Mouse (Mus musculus) stomach, postnatal 0 days (tissue): ENCODE data around the gene Gm10295. TPM values are rescaled to one million over a fixed set of nuclear protein-coding genes. Genes with fewer than 3 reads are reported as not detected.

Source experiments
- ATAC-seq: fragments of 200-750 bp; cut with Nextera tagmentation; 2 replicates; pipeline ENCODE4 v1.8.0; 2017; ENCODE audit not compliant: low FRiP score, low TSS enrichment
- DNase-seq: peaks from one replicate; pipeline ENCODE4 v3.0.0-alpha.2; 2016; ENCODE audit warnings: low spot score
- H3K27ac ChIP-seq: fragments of 300-500 bp; sonication (generic); replicated peaks from 2 replicates; pipeline ENCODE4 v1.5.1; 2014; ENCODE audit warnings: mild to moderate bottlenecking, control low read depth
- H3K27me3 ChIP-seq: fragments of 300-500 bp; sonication (generic); 2 replicates; pipeline ENCODE4 v1.6.1; 2014; ENCODE audit warnings: low read length; ENCODE audit not compliant: control insufficient read depth, insufficient read depth
- H3K36me3 ChIP-seq: fragments of 300-500 bp; sonication (generic); 2 replicates; pipeline ENCODE4 v1.6.1; 2014; ENCODE audit warnings: low read length, mixed read lengths; ENCODE audit not compliant: control insufficient read depth, insufficient read depth
- H3K4me1 ChIP-seq: fragments of 300-500 bp; sonication (generic); replicated peaks from 2 replicates; pipeline ENCODE4 v1.6.1; 2014; ENCODE audit warnings: antibody characterized with exemption; ENCODE audit not compliant: control insufficient read depth, insufficient read depth
- H3K4me2 ChIP-seq: fragments of 300-500 bp; sonication (generic); replicated peaks from 2 replicates; pipeline ENCODE4 v1.6.1; 2014; ENCODE audit warnings: low read depth, mild to moderate bottlenecking, control low read depth, moderate library complexity
- H3K4me3 ChIP-seq: fragments of 300-500 bp; sonication (generic); 2 replicates; pipeline ENCODE4 v1.5.1; 2014; ENCODE audit warnings: low read depth, low read length, control low read depth
- H3K9ac ChIP-seq: fragments of 300-500 bp; sonication (generic); 2 replicates; pipeline ENCODE4 v1.6.1; 2014; ENCODE audit warnings: mild to moderate bottlenecking, low read length, control low read depth, mixed read lengths
- H3K9me3 ChIP-seq: fragments of 300-500 bp; sonication (generic); 2 replicates; pipeline ENCODE4 v1.6.1; 2016; ENCODE audit warnings: low read length; ENCODE audit not compliant: control insufficient read depth
- CTCF ChIP-seq: IDR thresholded peaks from 2 replicates; pipeline ENCODE4 v1.5.1; 2016; ENCODE audit warnings: antibody characterized with exemption, low read depth, mild to moderate bottlenecking, moderate library complexity
- EP300 ChIP-seq: optimal IDR thresholded peaks from 2 replicates; pipeline ENCODE3; 2016; ENCODE audit warnings: antibody characterized with exemption
- WGBS: fragments of 180-500 bp; shearing (Covaris S2); extraction: QIAGEN DNeasy Blood & Tissue Kit; methylation state at CpG from one replicate; pipeline ENCODE4 v1.1.7; 2014; 5-methylcytosine and 5-hydroxymethylcytosine counted together
- polyA plus RNA-seq: library from polyadenylated mRNA; unstranded; fragments of >200 nt; fragmentation: Nextera tagmentation; extraction: Ambion mirVana; gene quantifications from 2 replicates; pipeline ENCODE4 v1.2.1, GENCODE M21; 2015

Gene Gm10295
- polyA plus RNA-seq, 1 experiment from 2014 or later: not detected

- Histone ChIP-seq H3K36me3 (no peaks in the 10 kb centered on the region), H3K9ac (no peak overlapping the region), H3K9me3 (no peaks in the 10 kb centered on the region), H3K4me1 (no peaks in the 10 kb centered on the region), H3K27ac (no peak overlapping the region; the same call in 1 of the 2 replicates), H3K4me3 (no peak overlapping the region), H3K4me2 (0 out of 2 replicates have a peak overlapping the region, but pooled peaks have one; percentile 9), H3K27me3 (no peaks in the 10 kb centered on the region)
- ATAC-seq (no peak), DNase-seq (no peak)
- WGBS: 18% methylated on average over 18 of the region's 18 CpGs
- TF ChIP-seq EP300 (no peak), CTCF (no peak)
Observed at GRCm38 (mm10) chr7:71379826-71380825, 28.8 kb upstream of the Gm10295 start.

GRCm38 (mm10) chr7:71378812-71379760, 27.8 kb upstream of the Gm10295 start:
- no peak overlapping the region for H3K27ac ChIP-seq
- no peak overlapping the region for H3K9ac ChIP-seq
- 65% methylated on average over 18 of the region's 18 CpGs for WGBS
- H3K4me3 ChIP-seq: no peak overlapping the region
- no peaks in the 10 kb centered on the region for H3K9me3 ChIP-seq
- H3K4me2 ChIP-seq: no peak overlapping the region
- H3K4me1 ChIP-seq: no peaks in the 10 kb centered on the region; the same call in 1 of the 2 replicates
- H3K36me3 ChIP-seq: no peaks in the 10 kb centered on the region
- DNase-seq (no peak), ATAC-seq (no peak; the same call in 1 of the 2 replicates)
- H3K27me3 ChIP-seq: no peaks in the 10 kb centered on the region
- TF ChIP-seq CTCF (peak; percentile 81), EP300 (no peak)

- no peak for ATAC-seq
- no peaks in the 10 kb centered on the region for H3K36me3 ChIP-seq
- no peak overlapping the region for H3K9ac ChIP-seq
- no peak overlapping the region for H3K27ac ChIP-seq
- no peak for TF ChIP-seq CTCF
- no peak for TF ChIP-seq EP300
- WGBS: 65% methylated on average over 6 of the region's 6 CpGs
- H3K4me2 ChIP-seq: no peak overlapping the region
- H3K9me3 ChIP-seq: no peaks in the 10 kb centered on the region
- H3K27me3 ChIP-seq: no peaks in the 10 kb centered on the region
- H3K4me3 ChIP-seq: no peak overlapping the region
- H3K4me1 ChIP-seq: no peaks in the 10 kb centered on the region; the same call in 1 of the 2 replicates
- DNase-seq: no peak
Observed at GRCm38 (mm10) chr7:71377983-71378382, 26.7 kb upstream of the Gm10295 start.

GRCm38 (mm10) chr7:71374059-71374458, 22.8 kb upstream of the Gm10295 start:
- DNase-seq (no peak), ATAC-seq (no peak)
- Histone ChIP-seq H3K27ac (no peak overlapping the region), H3K36me3 (no peaks in the 10 kb centered on the region), H3K27me3 (no peaks in the 10 kb centered on the region), H3K4me1 (no peaks in the 10 kb centered on the region; the same call in 1 of the 2 replicates), H3K9me3 (no peaks in the 10 kb centered on the region), H3K9ac (no peak overlapping the region), H3K4me3 (no peak overlapping the region), H3K4me2 (no peak overlapping the region)
- TF ChIP-seq CTCF: no peak
- TF ChIP-seq EP300: no peak
- WGBS: 25% methylated on average over 5 of the region's 5 CpGs

- H3K9ac ChIP-seq: no peak overlapping the region
- H3K4me2 ChIP-seq: no peak overlapping the region
- no peaks in the 10 kb centered on the region for H3K9me3 ChIP-seq
- DNase-seq: no peak
- no peaks in the 10 kb centered on the region for H3K36me3 ChIP-seq
- 42% methylated on average over 2 of the region's 2 CpGs for WGBS
- no peaks in the 10 kb centered on the region; the same call in 1 of the 2 replicates for H3K4me1 ChIP-seq
- TF ChIP-seq CTCF (no peak), EP300 (no peak)
- H3K27ac ChIP-seq: no peak overlapping the region
- ATAC-seq: no peak
- no peak overlapping the region for H3K4me3 ChIP-seq
- H3K27me3 ChIP-seq: no peaks in the 10 kb centered on the region
Observed at GRCm38 (mm10) chr7:71371916-71372315, 20.6 kb upstream of the Gm10295 start.
